Comparison of ENCODE assay signal across 9 mouse cellular contexts in the genomic region with DNA sequence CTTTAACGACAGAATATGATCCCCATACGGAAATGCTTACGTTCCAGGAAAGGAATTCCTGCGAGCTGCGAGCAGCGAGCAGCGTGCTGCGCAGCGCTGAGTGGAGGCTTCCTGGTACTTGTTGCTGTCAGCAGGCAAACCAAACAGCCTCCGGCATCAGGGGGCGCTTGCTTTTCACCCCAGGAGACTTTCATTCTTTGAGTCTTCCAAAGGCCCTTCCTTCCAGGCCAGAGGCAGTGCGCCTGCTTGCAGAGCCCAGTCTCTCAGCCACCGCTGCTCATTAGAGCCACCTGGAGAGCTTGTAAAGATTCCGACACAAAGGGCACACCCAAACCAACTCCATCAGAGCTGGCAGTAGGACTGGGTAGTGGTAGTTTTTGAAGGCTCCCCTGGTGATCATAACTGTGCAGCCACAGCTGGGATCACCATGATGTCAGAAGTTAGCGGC. TPM values are rescaled to one million over a fixed set of nuclear protein-coding genes. Genes with fewer than 3 reads are reported as not detected.
A peak's percentile ranks its signal among the peaks of the same experiment; 100 is the strongest.
DNase-seq lines count a peak whose midpoint lies in the region; ATAC-seq lines count a peak whose summit lies in the region.
"Had no signal": no experiment of that assay in that cellular context is flagged by ENCODE, and none has a peak within 500 bp of the region (broad histone marks: within the 10 kb centered on the region; RNA-seq: fewer than 3 reads in every experiment).

No protein-coding gene starts in this region.

- H3K4me3 ChIP-seq in embryonic facial prominence, embryonic 12.5 days, result peak overlapping the region; percentile 25
- H3K4me3 ChIP-seq in hindbrain, embryonic 14.5 days (replicated peaks; ENCODE audit: low read length), result peak overlapping the region; percentile 6; the same call in 1 of the 2 replicates
- H3K4me3 ChIP-seq in midbrain, embryonic 13.5 days (replicated peaks), result peak overlapping the region; percentile 10; the same call in 1 of the 2 replicates

- no peaks in the 10 kb centered on the region for H3K9me3 ChIP-seq in embryonic facial prominence, embryonic 12.5 days
- no peaks in the 10 kb centered on the region for H3K9me3 ChIP-seq in hindbrain, embryonic 14.5 days (ENCODE audit: control insufficient read depth, low read length)
- H3K9me3 ChIP-seq in midbrain, embryonic 13.5 days, result no peaks in the 10 kb centered on the region

- H3K4me2 ChIP-seq in embryonic facial prominence, embryonic 12.5 days (replicated peaks), result peak overlapping the region; percentile 45
- H3K4me2 ChIP-seq in hindbrain, embryonic 14.5 days (replicated peaks), result peak overlapping the region; percentile 41
- H3K4me2 ChIP-seq in midbrain, embryonic 13.5 days (replicated peaks), result peak overlapping the region; percentile 44

- H3K27ac ChIP-seq in embryonic facial prominence, embryonic 12.5 days, result peak overlapping the region; percentile 82
- no peak overlapping the region for H3K27ac ChIP-seq in hindbrain, embryonic 14.5 days
- no peak overlapping the region for H3K27ac ChIP-seq in midbrain, embryonic 13.5 days

- peaks cover 24% of the 10 kb centered on the region for H3K4me1 ChIP-seq in embryonic facial prominence, embryonic 12.5 days
- peaks cover 6% of the 10 kb centered on the region; the same call in 1 of the 2 replicates for H3K4me1 ChIP-seq in hindbrain, embryonic 14.5 days (replicated peaks; ENCODE audit: control insufficient read depth, insufficient read depth, low read length)
- peaks cover 8% of the 10 kb centered on the region for H3K4me1 ChIP-seq in midbrain, embryonic 13.5 days (replicated peaks)

- H3K36me3 ChIP-seq in embryonic facial prominence, embryonic 12.5 days, result no peaks in the 10 kb centered on the region
- H3K36me3 ChIP-seq in hindbrain, embryonic 14.5 days (replicated peaks; ENCODE audit: control insufficient read depth, insufficient read depth), result no peaks in the 10 kb centered on the region
- no peaks in the 10 kb centered on the region for H3K36me3 ChIP-seq in midbrain, embryonic 13.5 days

- H3K9ac ChIP-seq in embryonic facial prominence, embryonic 12.5 days, result 0 out of 2 replicates have a peak overlapping the region, but pooled peaks have one; percentile 28
- no peak overlapping the region for H3K9ac ChIP-seq in hindbrain, embryonic 14.5 days
- no peak overlapping the region for H3K9ac ChIP-seq in midbrain, embryonic 13.5 days (replicated peaks)

- peak; percentile 47 to 61 for DNase-seq in kidney, postnatal 4 days
- no peak for DNase-seq in kidney, postnatal 36 days
- peak; percentile 59 for DNase-seq in hindbrain, embryonic 14.5 days (ENCODE audit: low spot score)
- DNase-seq in cerebellum, adult 11 months, result no peak
- no peak for DNase-seq in thymus, postnatal 36 days

- H3K27me3 ChIP-seq in embryonic facial prominence, embryonic 12.5 days, result no peaks in the 10 kb centered on the region
- peaks cover 49% of the 10 kb centered on the region for H3K27me3 ChIP-seq in hindbrain, embryonic 14.5 days (ENCODE audit: control insufficient read depth, insufficient read depth, low read length)
- peaks cover 47% of the 10 kb centered on the region for H3K27me3 ChIP-seq in midbrain, embryonic 13.5 days

- WGBS in embryonic facial prominence, embryonic 12.5 days, result 1% methylated on average over 15 of the region's 15 CpGs
- WGBS in hindbrain, embryonic 14.5 days, result 5% methylated on average over 15 of the region's 15 CpGs
- 5% methylated on average over 15 of the region's 15 CpGs for WGBS in midbrain, embryonic 13.5 days

- ATAC-seq in embryonic facial prominence, embryonic 12.5 days (ENCODE audit: insufficient number of reproducible peaks, insufficient read depth, low FRiP score, low TSS enrichment), result peak; percentile 74
- peak; percentile 55; the same call in 1 of the 2 replicates for ATAC-seq in hindbrain, embryonic 14.5 days (ENCODE audit: low FRiP score)
- ATAC-seq in midbrain, embryonic 13.5 days, result no peak
- no peak for ATAC-seq in monocyte, adult 5-6 weeks (replicated peaks; ENCODE audit: insufficient number of reproducible peaks, low FRiP score, low TSS enrichment, poor library complexity, severe bottlenecking)

RNA-seq across cellular contexts. Expression of a gene that starts 48.9 kb away (rescaled TPM):
- 0.40 and 1.1 TPM in 2 replicates for polyA plus RNA-seq in embryonic facial prominence, embryonic 12.5 days (2016; fragmentation: Nextera tagmentation; extraction: Ambion mirVana)
- 0.66 TPM in 1 of 2 replicates, not detected in the other for polyA plus RNA-seq in hindbrain, embryonic 14.5 days (2014; fragmentation: Nextera tagmentation; extraction: Ambion mirVana)
- polyA plus RNA-seq in midbrain, embryonic 13.5 days (2015; fragmentation: Nextera tagmentation; extraction: Ambion mirVana), result 0.57 and 0.63 TPM in 2 replicates
- total RNA-seq in monocyte, adult 5-6 weeks (2017), result not detected in 3 replicates
- total RNA-seq: left cerebral cortex, postnatal 14 days had no signal

Comparison
In these comparisons a context has a peak if more than half of its experiments do, and no peak if none do; other contexts are left out.
1. DNase-seq: peak in kidney, postnatal 4 days (2 of 2) and hindbrain, embryonic 14.5 days (single experiment); none in kidney, postnatal 36 days (0 of 2), cerebellum, adult 11 months (single experiment) and thymus, postnatal 36 days (0 of 2).
2. ATAC-seq: peak in embryonic facial prominence, embryonic 12.5 days (single experiment) and hindbrain, embryonic 14.5 days (single experiment); none in midbrain, embryonic 13.5 days (single experiment) and monocyte, adult 5-6 weeks (single experiment).
3. Peak in every context shown above with its lines, with median percentiles within 50 percentile points of each other: H3K4me2 ChIP-seq and H3K4me3 ChIP-seq.